Comparison of ENCODE assay signal across 20 mouse cellular contexts in the genomic region with DNA sequence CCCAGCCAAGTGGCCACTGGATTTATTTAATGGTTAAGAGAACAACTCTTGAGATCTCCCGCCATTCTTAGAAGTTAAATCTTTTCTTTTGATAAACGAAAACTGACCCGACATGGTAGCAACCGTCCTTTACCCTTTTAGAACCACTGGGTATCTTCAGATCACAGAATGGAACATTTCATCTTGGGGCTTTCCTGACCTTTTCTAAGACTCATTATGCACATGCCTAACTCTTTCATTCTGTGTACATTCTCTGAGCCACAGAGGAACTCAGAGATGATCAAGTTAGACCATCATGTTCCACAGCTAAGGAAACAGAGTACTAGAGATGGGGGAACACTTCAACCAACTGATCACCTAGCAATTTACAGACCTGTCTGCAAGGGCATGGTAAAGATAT.
DNase-seq lines count a peak whose midpoint lies in the region; ATAC-seq and TF ChIP-seq lines count a peak whose summit lies in the region.
"Had no signal": no experiment of that assay in that cellular context is flagged by ENCODE, and none has a peak within 500 bp of the region (broad histone marks: within the 10 kb centered on the region; RNA-seq: fewer than 3 reads in every experiment).

No protein-coding gene starts in this region.

- no peak for ATAC-seq in forebrain, embryonic 13.5 days
- ATAC-seq: forebrain, embryonic 14.5 days; forebrain, postnatal 0 days had no signal

- H3K36me3 ChIP-seq in CH12.LX (replicated peaks in 1 of 2; ENCODE audit: control insufficient read depth in 1 of 2, insufficient read depth in 1 of 2, low read length in 1 of 2) = no peaks in the 10 kb centered on the region
- no peaks in the 10 kb centered on the region for H3K36me3 ChIP-seq in forebrain, embryonic 13.5 days (ENCODE audit: poor library complexity, severe bottlenecking)
- H3K36me3 ChIP-seq: embryonic facial prominence, embryonic 10.5 days; embryonic facial prominence, embryonic 12.5 days had no signal

- no peak; the same call in 1 of the 2 replicates for TF ChIP-seq EP300 in CH12.LX (IDR thresholded peaks at IDR 0.05; ENCODE audit: low read length)

- no peaks in the 10 kb centered on the region for H3K9me3 ChIP-seq in CH12.LX (replicated peaks; ENCODE audit: low read length)
- no peaks in the 10 kb centered on the region for H3K9me3 ChIP-seq in forebrain, embryonic 13.5 days (replicated peaks)
- H3K9me3 ChIP-seq: embryonic facial prominence, embryonic 10.5 days; embryonic facial prominence, embryonic 12.5 days had no signal

- no peak overlapping the region for H3K27ac ChIP-seq in CH12.LX (ENCODE audit: insufficient read depth, low read depth)
- H3K27ac ChIP-seq in forebrain, embryonic 13.5 days = no peak overlapping the region
- H3K27ac ChIP-seq: embryonic facial prominence, embryonic 10.5 days; embryonic facial prominence, embryonic 12.5 days had no signal

- no peaks in the 10 kb centered on the region for H3K27me3 ChIP-seq in CH12.LX (replicated peaks)
- H3K27me3 ChIP-seq in forebrain, embryonic 13.5 days = no peaks in the 10 kb centered on the region
- H3K27me3 ChIP-seq: embryonic facial prominence, embryonic 12.5 days had no signal

- in situ Hi-C loops in CH12.LX (cut with MboI; ENCODE audit: low pct_ligation_motif_present, low pct_unique_long_range_greater_than_20kb, low sequenced_read_pairs) = no loop called here

- TF ChIP-seq POLR2A in CH12.LX (IDR thresholded peaks at IDR 0.05; ENCODE audit: low read depth, low read length) = no peak

- WGBS in forebrain, embryonic 13.5 days = 87% methylated on average over 4 of the region's 4 CpGs

- no peak for TF ChIP-seq RAD21 in CH12.LX (IDR thresholded peaks at IDR 0.05; ENCODE audit: low read depth, low read length)

- H3K4me1 ChIP-seq in CH12.LX (ENCODE audit: control insufficient read depth in 1 of 2, insufficient read depth in 2 of 2) = peaks cover 6 to 25% of the 10 kb centered on the region in 2 experiments; a peak in 3 of 4 replicates
- H3K4me1 ChIP-seq in forebrain, embryonic 13.5 days = no peaks in the 10 kb centered on the region
- H3K4me1 ChIP-seq: embryonic facial prominence, embryonic 10.5 days; embryonic facial prominence, embryonic 12.5 days had no signal

- peak overlapping the region; percentile 25; the same call in 1 of the 2 replicates for H3K4me2 ChIP-seq in CH12.LX (ENCODE audit: insufficient read depth, low read depth, poor library complexity, severe bottlenecking)
- no peak overlapping the region for H3K4me2 ChIP-seq in forebrain, embryonic 13.5 days
- H3K4me2 ChIP-seq: embryonic facial prominence, embryonic 12.5 days had no signal

- dilution Hi-C loops in CH12.LX (cut with MboI; ENCODE audit: extremely low pct_ligation_motif_present, extremely low pct_unique_long_range_greater_than_20kb, low sequenced_read_pairs) = no loop called here

- no peak overlapping the region for H3K4me3 ChIP-seq in CH12.LX (replicated peaks in 1 of 3; ENCODE audit: low read depth in 2 of 3, low read length in 2 of 3, poor library complexity in 1 of 3)
- H3K4me3 ChIP-seq in forebrain, embryonic 13.5 days = no peak overlapping the region
- H3K4me3 ChIP-seq: embryonic facial prominence, embryonic 10.5 days; embryonic facial prominence, embryonic 12.5 days had no signal

- DNase-seq in CD4-positive, CD25-positive, alpha-beta regulatory T cell, adult 2 months (ENCODE audit: low read depth, low spot score) = peak; percentile 17
- peak; percentile 20 for DNase-seq in CH12.LX (ENCODE audit: extremely low read depth)
- peak; percentile 3 for DNase-seq in induced T-regulatory cell, adult 2 months (ENCODE audit: low read depth)
- no peak for DNase-seq in embryo, embryonic 9.5 days (ENCODE audit: extremely low spot score)
- DNase-seq in gastrocnemius, adult 8-10 months (ENCODE audit: low spot score in 2 of 2) = no peak
- DNase-seq: adrenal gland, adult 8-10 months; adrenal gland, postnatal 14 days; adrenal gland, postnatal 36 days; B cell, adult 2 months; cerebellum, adult 11-12 months; cerebellum, adult 2 months; cerebellum, adult 9-10 months; cerebellum, postnatal 14 days; cerebellum, postnatal 36 days; embryo, embryonic 11 days; forebrain, postnatal 0 days had no signal

- no peaks in the 10 kb centered on the region for H3K79me2 ChIP-seq in CH12.LX (replicated peaks; ENCODE audit: control insufficient read depth, extremely low read depth, insufficient read depth, poor library complexity, severe bottlenecking)

- H3K9ac ChIP-seq in CH12.LX (ENCODE audit: insufficient read depth, low read depth) = no peak overlapping the region
- H3K9ac ChIP-seq in forebrain, embryonic 13.5 days = no peak overlapping the region
- H3K9ac ChIP-seq: embryonic facial prominence, embryonic 12.5 days; forebrain, postnatal 0 days had no signal

- no peak for TF ChIP-seq CTCF in CH12.LX (conservative IDR thresholded peaks at IDR 0.05 in 1 of 2, IDR thresholded peaks at IDR 0.05 in 1 of 2; ENCODE audit: low read depth in 2 of 2, low read length in 2 of 2)

TF ChIP-seq in CH12.LX, 34 proteins besides CTCF, POLR2A, EP300 and RAD21:
- no peak for TF ChIP-seq IRF4 (IDR thresholded peaks at IDR 0.05; ENCODE audit: low read depth, low read length)
- peak; percentile 46 for TF ChIP-seq BHLHE40 (IDR thresholded peaks at IDR 0.05; ENCODE audit: low read depth, low read length)
- TF ChIP-seq MEF2A (IDR thresholded peaks at IDR 0.05; ENCODE audit: borderline replicate concordance, low read depth, low read length) = no peak; the same call in 1 of the 2 replicates
- TF ChIP-seq NELFE (IDR thresholded peaks at IDR 0.05; ENCODE audit: low read depth, low read length) = no peak
- TF ChIP-seq ZKSCAN1 (IDR thresholded peaks at IDR 0.05; ENCODE audit: borderline replicate concordance, low read depth, low read length) = no peak
- 0 out of 2 replicates have a peak, but pooled peaks have one; percentile 25 for TF ChIP-seq CHD2 (IDR thresholded peaks at IDR 0.05; ENCODE audit: low read length)
- no peak for TF ChIP-seq ZMIZ1 (IDR thresholded peaks at IDR 0.05; ENCODE audit: low read depth, low read length)

Comparison
In these comparisons a context has a peak if more than half of its experiments do, and no peak if none do; other contexts are left out.
1. DNase-seq: peak in CD4-positive, CD25-positive, alpha-beta regulatory T cell, adult 2 months (single experiment), CH12.LX (single experiment) and induced T-regulatory cell, adult 2 months (single experiment); none in embryo, embryonic 9.5 days (single experiment) and gastrocnemius, adult 8-10 months (0 of 2).